Mouse (Mus musculus): ENCODE measurements around the gene Ccdc85a.
A peak's percentile ranks its signal among the peaks of the same experiment; 100 is the strongest.

The Ccdc85a gene

DNA sequence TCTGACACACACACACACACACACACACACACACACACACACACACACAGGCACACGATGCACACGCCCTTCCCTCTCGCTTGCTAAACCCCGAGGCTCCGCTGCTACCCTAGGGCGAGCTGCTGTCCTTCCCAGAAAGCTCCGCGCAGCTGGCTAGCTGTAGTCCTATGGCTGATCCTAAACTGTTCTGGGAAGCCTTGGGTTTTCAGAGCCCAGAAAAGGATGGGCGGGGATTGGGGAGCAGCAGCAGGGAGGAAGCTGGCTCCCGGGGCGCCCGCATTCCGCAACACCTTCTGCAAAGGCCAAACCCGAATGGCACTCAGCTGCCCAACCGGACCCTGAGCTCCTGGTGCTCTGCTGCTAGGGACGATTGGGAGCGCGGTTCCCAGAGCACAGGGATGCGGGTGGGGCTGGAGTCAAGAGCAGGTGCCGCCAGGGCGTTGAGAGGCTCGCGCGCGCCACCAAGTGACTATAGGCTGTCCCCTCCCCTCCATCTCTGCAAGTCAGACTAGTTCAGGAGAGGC lies at the start of gene Ccdc85a:
Gene Ccdc85a (minus strand): TSS at position 414 of the 524 bp plus-strand sequence.
- peak; percentile 80 to 82 for DNase-seq

DNA sequence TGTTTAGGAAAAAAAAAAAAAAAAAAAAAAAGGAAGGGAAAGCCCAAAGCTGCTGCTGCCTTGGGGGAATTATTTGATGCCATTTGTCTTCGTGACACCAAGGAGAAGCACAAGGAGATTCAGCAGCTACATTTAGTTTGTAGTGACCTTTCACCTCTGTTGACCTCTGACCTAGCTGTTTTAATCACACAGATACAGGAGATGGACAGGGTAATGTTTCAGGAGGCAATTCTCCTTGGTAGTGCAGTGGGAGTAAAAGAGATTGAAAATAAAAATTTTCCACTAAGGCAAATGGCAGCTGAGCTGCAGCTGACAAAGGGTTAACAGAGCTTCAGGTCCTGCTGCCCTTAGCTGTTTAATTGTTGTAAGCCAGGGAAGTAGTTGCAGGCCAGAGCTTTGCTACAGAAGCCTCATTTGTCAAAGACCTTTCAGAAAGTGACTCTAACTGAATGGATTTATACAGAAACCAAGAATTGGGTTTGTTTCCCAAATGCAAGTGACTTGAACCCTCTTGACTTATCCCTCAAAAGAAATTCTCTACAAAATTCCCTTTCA lies 49.5 kb upstream of the Ccdc85a start:
- no peak for DNase-seq

DNA sequence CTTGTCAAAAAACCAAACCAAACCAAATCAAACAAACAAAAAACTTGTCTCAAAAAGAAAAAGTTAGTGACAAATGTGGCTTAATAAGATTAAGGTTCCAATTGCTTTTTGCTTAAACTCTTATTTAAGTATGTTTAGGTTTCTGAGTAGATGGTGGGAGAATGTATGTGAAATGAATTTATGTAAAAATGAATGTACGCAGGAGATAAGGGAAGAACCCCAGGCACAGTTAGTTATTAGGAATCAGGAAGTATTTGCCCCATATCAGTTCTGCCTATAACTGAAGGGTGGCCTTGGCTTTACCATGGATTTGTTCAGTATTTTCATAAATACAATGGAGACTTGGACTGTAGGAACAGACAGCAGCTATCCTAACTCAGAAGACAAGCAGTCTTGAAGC lies 49.0 kb upstream of the Ccdc85a start:
- DNase-seq, result no peak

DNA sequence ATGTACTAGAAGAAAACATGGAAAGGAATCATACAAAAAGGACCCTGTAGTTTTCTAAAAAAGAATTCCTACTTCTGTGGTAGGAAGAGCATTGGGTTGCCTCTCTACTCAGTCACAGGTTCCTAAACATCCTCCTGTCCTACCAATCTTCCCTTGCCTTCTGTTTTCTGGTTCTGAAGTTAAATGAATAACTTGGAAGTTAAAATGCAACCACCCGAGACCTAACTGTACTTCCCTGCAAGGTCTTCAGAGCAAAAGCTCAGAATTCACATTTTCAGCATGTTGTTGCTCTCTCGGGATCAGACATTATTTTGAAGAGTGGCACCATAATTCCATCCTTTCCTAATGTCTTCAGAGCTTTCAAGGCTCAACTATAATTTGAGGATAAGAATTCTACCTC lies 46.6 kb upstream of the Ccdc85a start:
- DNase-seq, result no peak

DNA sequence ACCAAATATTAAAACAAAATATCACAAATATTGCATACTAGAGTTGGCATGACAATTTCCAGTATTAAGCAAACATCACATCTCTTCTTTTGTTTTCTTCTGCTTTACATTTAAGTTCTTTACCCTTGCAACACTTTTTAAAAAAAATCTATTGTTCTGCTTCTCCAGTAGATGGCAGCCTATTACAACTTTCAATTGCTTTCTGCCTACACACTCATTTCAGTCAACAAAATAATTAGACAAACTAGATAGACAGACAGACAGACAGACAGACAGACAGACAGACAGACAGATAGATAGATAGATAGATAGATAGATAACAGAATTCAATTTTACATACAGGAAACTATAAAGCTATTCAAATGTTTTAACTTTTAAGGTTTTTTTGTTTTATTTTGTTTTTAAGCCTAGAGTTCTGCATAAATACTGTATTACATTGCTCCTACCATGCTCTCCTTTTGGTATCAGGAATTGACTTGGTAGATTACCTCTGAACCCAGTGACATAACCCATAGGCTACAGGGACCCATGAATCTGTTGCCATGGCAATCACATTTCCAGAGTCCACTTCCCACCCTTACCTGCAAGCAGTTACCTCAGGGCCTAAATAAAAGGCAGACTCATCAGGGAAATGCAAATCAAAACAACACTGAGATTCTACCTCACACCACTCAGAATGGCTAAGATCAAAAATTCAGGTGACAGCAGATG lies 26.8 kb upstream of the Ccdc85a start:
- DNase-seq, result no peak

DNA sequence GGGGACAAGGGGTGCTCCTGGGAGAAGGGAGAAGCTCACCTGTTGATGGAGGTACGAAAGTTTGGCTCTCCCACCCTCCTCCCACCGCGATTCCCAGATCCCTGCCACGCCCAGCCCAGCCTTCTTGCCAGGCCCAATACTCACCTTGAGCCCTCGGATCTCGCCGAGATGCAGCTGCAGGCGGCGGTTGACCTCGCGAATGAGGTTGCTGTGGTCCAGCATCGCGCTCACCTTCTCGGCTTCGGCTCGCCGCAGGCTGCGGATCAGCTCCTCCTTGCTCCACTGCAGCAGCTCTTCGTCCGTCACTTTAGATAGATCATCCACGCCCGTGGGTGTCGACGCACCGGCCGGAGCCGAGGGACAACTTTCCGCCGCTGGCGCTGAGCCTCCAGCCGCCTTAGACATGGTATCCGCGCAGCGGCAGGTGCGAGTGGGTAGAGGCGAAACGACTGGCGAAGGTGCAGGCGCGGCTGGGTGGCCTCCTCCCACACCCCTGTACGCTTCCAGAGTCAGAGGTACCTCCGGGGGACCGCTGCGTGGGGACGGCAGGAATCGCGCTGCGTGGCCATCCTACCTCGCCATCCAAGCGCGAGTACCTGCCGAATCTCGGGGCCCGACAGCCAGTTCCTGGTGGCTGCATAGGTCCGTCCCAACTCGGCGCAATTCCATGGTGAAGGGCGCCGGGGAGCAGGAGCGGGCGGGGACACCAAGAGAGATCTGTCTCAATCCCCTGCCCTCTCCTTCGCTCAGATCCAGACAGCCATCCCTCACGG lies 800 bp downstream of the Ccdc85a start:
- peak; percentile 6 to 24 for DNase-seq

DNA sequence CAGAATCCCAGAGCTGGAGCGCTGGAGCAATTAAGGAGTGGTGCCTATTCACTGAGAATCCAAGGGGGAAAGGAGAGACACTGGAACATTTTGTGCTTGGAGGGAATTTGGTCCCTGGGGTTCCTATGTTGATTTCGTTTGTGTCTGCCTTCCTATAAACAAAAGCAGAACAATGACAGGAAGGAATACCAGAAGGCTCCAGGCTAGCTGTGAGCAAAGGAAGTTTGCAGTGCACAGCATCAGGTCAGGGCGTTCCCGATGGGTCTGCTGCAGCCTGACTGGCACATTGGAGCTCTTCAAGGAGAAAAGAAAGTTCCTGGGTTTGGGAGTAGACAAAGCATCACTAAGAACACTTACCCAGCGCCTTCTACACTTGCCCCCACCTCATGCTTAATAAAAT lies 1.9 kb downstream of the Ccdc85a start:
- DNase-seq, result peak; percentile 29 to 62

DNA sequence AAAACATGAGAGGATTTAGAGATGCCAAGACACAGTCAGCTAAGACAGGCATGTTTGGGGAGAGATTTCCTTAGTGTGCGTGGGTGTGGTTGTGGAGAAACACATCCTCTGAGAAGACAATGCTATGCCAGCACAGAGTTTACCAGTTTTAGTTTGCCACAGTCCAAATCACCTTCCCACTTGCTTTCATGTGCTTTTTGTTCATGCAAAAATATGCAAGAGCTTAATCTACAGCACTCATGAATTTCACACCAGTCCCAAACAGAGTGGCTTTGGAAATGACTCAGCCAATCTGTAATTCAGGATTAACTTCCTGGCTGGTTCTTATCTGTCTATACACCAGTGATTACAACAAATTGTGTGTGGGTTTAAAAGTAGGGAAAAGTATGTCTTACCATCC lies 11.7 kb downstream of the Ccdc85a start:
- no peak for DNase-seq

DNA sequence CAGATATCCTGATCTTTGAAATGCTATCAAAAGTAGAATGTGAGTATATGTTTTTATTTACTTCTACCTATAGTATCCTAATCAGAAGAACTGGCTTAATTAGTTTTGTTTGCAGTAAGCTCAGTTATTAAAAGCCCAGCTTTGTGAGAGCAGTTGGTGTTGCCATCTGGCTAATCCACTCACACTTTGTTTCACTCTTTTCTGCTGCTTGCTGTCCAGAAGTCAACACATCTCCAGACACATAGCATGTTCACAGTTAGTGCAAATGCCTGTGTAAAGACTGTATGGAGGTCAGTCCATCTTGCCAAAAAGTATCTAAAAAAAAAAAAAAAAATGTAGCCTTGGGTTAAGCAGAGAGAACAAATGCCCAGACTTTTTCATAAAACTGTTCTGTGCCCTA lies 27.7 kb downstream of the Ccdc85a start:
- DNase-seq, result no peak

DNA sequence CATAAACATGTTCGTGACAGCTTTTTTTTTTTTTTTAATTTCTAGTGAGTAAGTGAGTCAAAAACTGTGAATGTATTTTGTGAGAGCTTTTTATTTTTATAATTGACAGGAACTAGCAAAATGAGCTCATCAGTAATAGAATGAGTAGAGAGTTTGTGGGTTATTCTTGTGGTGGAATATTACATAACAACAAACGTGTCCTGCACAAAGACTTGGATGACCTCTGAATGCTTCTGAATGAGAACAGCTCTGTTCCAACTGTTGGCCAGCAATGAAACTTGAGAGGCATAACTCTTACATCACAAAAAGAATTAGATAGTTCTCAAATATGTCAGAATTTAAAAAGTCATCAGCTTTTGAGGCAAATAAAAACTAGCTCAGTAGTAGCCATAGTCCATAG lies 40.7 kb downstream of the Ccdc85a start:
- no peak for DNase-seq

DNA sequence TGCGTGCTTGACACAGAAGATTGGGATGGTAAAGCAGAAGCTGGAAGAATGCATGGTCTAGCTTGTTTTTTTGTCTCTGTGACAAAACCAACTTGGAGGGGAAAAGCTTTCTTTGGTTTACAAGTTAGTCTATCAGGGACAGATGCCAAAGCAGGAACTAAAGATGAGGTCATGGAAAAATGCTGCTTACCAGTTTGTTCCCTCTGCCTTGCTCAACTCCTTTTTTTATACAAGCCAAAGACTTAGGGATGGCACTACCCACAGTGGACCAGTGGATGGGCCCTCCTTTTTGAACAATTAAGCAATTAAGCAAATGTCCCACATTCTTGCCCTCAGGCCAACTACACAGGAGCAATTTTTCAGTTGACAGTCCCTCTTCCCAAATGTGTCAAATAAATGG lies 42.8 kb downstream of the Ccdc85a start:
- no peak for DNase-seq

DNA sequence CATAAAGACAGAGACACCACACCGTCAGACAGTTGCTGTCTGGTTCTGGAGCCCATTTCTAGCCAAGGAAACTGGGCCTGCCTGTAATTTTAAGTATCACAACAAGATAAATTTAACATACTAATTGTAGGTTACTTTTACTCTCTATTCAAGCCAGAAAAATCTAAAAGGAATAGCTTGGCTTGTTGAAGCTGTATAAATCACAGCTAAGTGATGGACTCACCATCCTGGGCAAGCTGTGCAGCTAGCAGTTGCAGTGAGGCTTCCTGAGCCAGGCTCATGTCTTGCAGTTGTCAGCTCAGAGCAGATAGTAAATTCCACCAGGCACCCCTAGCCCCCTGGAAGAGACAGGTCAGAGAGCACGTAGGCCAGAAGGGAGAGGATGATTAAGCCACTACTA lies 50.8 kb downstream of the Ccdc85a start:
- no peak for DNase-seq

DNA sequence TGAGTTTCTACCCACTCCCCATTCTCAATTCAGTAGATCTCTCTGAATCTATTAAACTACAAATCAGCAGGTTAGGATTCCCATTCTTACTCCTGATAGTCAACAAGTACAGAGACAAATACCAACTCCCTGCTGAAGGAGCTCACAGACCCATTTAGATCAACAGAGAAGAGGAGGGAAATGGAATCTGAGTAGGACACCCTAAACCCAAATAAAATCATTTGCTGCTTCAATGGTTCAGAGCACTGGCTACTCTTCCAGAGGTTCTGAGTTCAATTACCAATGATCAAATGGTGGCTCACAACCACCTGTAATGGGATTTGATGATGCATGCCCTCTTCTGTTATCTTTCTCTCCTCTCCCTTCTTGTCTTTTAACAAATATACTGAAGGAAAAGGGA lies 82.9 kb downstream of the Ccdc85a start:
- no peak for DNase-seq

DNA sequence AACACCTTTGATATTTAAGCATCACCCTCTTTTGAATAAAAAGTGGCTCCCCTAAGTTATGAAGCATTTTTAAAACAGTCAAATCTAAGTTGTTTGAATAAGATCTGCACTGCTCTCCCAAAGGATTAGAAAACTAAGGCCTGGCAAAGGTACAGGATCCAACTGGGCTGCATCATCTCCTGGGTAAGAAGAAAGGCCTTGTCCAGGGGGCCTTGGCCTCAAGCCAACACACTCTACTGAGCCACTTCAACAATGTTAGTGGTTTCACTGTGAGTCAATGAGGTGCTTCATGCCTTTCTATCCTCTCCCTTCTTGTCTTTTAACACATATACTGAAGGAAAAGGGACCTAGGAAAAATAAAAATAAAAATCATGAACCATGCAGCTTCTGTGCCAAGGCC lies 87.1 kb downstream of the Ccdc85a start:
- DNase-seq, result peak in 1 of 2 experiments; percentile 20

DNA sequence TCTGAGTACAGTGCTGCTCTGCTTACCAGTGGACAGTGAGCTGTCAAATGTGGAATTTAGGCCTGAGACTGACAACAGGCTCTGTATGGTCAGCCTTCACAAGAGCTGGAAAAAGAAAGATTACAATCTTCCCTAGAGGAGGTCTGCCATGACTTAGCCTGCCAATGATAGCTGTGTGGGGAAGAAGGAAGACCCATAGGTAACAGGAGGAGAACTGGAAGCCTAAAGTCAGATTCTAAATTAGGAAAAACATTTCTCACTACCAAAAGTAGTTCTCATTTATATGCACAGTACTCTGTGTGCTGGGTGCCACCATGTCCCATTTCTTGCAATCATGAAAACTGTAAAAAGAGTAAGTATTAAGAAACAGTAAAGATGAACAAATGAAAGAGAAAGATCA lies 90.8 kb downstream of the Ccdc85a start:
- no peak for DNase-seq

DNA sequence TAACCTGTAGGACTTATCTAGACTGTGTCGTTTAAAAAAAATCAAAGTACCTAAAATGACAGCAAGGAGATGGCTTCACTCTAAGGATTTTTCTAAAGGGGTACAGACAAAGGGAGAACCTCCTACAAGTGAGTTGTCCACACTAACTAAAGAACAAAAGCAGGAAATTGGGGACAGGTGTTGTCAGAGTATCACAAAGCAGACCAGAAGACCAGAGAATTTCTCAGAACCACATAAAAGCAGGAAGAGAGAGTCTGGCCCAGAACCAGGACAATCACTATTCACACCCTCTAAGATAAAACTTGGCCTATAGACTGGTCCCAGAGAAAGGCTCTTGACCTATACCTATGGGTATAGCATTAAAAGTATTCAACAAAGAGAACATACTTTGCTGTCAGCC lies 92.8 kb downstream of the Ccdc85a start:
- DNase-seq, result no peak

DNA sequence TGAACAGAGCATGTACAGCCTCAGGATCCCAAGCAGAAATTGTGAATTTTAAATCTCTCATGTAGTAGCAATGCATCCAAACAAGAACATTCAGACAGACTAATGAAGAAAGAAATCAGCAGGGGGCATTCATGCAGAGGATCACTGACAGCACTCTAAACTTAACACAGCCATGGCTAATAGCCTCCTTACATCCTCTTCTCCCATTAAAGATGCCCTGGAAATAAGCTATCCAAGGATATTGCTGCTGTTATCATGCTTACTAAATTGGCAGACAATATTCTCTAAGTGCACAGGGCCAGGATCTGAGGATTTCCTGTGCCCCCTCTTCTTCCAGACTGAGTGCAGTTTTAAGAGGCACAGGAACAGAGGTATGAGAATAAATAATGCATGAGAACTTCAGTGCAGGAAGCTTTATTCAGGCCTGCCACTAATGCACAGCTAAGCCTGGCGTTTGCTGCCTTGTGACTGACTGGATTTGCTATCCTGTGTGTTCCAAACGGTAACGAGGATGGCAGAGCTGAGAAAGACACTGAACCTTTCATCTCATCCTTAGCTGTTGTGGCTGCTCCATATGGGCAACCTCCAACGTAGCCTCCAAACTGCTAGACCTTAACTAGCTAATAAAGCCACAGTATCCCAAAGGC lies 99.9 kb downstream of the Ccdc85a start:
- no peak for DNase-seq

DNA sequence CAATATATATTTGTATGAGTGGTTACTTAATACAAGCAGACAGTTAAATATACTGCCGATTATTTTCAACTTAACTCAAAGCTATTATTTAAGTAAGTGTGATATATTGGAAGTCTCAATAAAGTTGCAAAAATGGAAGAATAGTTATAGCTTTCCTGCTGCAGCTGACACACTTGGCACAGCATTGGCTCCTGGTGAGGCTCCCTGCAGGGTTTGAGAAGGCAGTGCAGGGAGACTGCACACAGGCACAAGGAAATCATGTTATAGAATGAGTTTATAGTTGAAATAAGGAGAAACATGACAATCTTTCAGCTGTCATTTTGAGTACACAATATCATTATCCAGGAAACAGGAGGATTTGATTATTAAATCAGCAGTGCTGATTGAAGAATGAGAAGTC lies 107.0 kb downstream of the Ccdc85a start:
- no peak for DNase-seq

DNA sequence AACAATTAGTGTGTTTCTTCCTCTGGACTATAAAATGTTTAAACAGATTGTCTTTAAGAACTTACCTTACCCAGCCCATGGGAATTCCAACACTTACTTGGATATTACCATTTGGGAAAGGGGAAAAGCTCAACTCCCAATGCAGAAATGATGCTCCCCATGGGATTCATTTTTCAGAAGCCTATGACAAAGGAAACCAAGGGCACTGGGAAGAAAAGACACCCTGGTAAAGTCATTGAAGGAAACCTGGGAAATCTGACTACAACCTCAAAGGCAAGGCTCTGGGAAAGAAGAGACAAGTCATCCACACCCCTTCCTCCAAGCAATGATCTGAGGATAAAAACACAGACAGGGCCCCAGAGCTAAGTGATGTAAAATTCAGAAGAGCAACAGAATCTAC lies 118.4 kb downstream of the Ccdc85a start:
- DNase-seq, result no peak

DNA sequence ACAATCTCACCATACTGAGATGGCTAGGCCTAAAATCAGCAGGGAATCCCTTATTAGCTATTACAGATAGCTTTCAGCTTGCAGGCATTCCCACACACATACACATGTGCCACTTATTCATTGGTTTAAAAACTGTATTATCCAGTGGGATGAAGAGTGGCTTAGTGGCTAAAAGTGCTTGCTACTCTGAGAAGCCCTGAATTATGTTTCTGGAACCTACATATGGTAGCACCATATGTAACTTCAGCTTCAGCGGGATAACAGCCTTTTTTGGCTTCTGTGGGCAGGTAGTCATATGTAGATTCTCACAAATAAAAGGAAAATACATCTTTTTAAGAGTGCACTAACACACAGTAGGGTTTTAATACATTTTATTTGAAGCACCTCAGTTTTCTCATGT lies 119.2 kb downstream of the Ccdc85a start:
- DNase-seq, result no peak

DNA sequence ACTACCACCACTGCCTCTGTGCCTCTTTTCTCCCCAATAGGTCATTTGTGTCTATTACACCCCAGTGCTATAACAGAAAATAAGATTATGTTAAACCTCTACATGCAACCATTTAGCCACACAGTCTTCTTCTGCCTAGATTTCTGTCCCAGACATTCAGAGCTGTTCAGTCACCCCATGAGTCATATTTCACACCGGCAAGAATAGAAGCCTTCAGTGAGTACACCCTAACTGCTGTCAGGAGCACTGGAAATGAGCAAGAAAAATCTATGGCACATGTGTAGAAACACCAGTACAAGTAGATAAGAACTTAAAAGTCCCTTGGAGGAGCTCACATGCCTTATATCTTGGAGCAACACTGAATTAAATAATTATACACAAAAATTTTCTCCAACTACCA lies 125.0 kb downstream of the Ccdc85a start:
- no peak for DNase-seq

DNA sequence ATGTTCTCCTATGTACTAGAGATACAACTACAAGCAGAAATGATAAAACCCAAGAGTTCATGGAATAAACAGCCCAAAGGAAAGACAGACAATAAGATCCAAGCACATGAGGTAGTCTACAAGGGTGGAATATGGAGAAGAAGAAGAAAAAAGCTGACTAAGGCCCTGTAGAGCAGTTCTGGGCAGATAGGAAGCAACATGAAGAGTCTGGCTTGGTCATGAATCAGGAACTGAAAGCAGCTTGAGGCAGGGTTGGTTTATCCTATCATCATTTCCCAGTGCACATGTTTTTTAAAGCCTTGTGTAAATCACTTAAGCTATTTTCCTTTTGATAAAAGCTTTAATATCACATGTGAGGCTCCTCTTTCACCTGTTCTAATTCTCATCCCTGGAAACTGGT lies 144.2 kb downstream of the Ccdc85a start:
- DNase-seq, result no peak

DNA sequence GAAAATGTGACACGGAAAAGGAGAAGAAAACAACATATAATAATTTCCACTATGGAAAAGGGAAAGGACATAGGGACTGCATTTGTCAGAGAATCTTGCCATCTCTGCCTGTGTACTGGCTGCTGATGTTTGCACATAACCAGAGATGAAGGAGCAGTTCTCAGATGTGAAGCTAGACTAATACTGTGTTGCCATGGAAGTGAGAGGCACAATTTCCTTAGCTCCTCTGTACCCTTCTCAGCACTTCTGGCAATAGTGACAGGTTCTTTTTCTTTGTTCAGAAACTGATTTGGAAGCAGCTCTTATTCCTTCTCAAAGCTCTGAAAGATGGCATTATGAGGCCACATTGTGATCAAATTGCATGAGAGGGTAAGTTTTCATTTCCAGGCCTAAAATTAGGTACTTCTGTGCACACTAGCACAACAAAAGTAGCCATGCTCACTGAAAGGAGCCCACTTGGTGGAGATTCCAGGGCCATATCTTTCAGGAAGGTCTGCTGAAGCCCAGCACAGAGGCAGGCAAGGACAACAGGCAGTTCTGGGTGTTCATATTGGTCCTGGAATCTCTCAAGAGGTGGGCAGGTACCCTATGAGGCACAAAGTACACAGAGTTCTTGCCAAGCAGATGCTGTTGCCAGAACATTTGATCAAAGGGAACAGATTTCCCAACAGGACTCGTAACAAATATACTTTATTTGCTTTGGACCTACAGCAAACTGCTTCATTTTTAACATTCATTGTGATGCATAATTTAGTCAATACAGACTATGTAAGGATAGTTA lies 161.5 kb downstream of the Ccdc85a start:
- peak; percentile 13 to 24 for DNase-seq
